Mouse (Mus musculus): ENCODE results near the gene Mdm4.

GRCm38 (mm10) chr1:132930291-132930690, 100.1 kb downstream of the Mdm4 start:
- no peak for TF ChIP-seq CTCF (IDR thresholded peaks at IDR 0.05; ENCODE audit: low read depth)
- no peak for TF ChIP-seq EP300 (IDR thresholded peaks at IDR 0.05; ENCODE audit: low read depth)
